Mouse (Mus musculus) liver, adult 2 months (tissue): ENCODE data around the gene Pdzk1ip1. TPM values are rescaled to one million over a fixed set of nuclear protein-coding genes. Genes with fewer than 3 reads are reported as not detected.

Experiments
- DNase-seq: peaks from one replicate; pipeline ENCODE4 v3.0.0-alpha.2; 2011; ENCODE audit warnings: low read depth, low spot score; ENCODE audit errors: extremely low read depth
- H3K27ac ChIP-seq: fragments of 200-500 bp; replicated peaks from 2 replicates; pipeline ENCODE4 v1.5.1; 2012; ENCODE audit warnings: low read depth, mild to moderate bottlenecking, control low read depth, inconsistent platforms, low read length; ENCODE audit not compliant: insufficient read depth
- H3K27me3 ChIP-seq: fragments of 200-500 bp; 2 replicates; pipeline ENCODE4 v1.6.1; 2012; ENCODE audit warnings: mild to moderate bottlenecking, moderate library complexity, low read length, inconsistent platforms; ENCODE audit not compliant: control insufficient read depth, insufficient read depth
- H3K36me3 ChIP-seq: fragments of 200-500 bp; 2 replicates; pipeline ENCODE4 v1.6.1; 2012; ENCODE audit warnings: low read length, inconsistent platforms; ENCODE audit not compliant: control insufficient read depth, insufficient read depth
- H3K4me1 ChIP-seq: fragments of 200-500 bp; 2 replicates; pipeline ENCODE4 v1.6.1; 2011; ENCODE audit warnings: low read length; ENCODE audit not compliant: control insufficient read depth, insufficient read depth
- H3K4me3 ChIP-seq: fragments of 200-500 bp; 2 replicates; pipeline ENCODE4 v1.5.1; 2011; ENCODE audit warnings: low read depth, mild to moderate bottlenecking, control low read depth, low read length, moderate library complexity; ENCODE audit not compliant: insufficient read depth
- H3K79me2 ChIP-seq: fragments of 200-500 bp; 2 replicates; pipeline ENCODE4 v1.6.1; 2012; ENCODE audit warnings: inconsistent platforms, mild to moderate bottlenecking, low read length, moderate library complexity; ENCODE audit not compliant: control insufficient read depth, insufficient read depth
- H3K9ac ChIP-seq: fragments of 200-500 bp; 2 replicates; pipeline ENCODE4 v1.6.1; 2012; ENCODE audit warnings: low read depth, mild to moderate bottlenecking, control low read depth, inconsistent platforms, low read length
- CTCF ChIP-seq: fragments of 200-500 bp; IDR thresholded peaks from 2 replicates; pipeline ENCODE4 v1.5.1; 2011; ENCODE audit warnings: low read depth, low read length, control low read depth
- POLR2A ChIP-seq: fragments of 200-500 bp; IDR thresholded peaks from 2 replicates; pipeline ENCODE4 v1.6.1; 2011; ENCODE audit warnings: low read length, control low read depth; ENCODE audit not compliant: insufficient read depth; ENCODE audit errors: extremely low read depth
- WGBS: fragments of 180-500 bp; shearing (Covaris S2); methylation state at CpG from one replicate; pipeline ENCODE4 v1.1.7; 2018; 5-methylcytosine and 5-hydroxymethylcytosine counted together
- polyA plus RNA-seq: library from polyadenylated mRNA; depleted of rRNA; stranded (reverse); fragments of >200 nt; gene quantifications from 2 replicates; pipeline ENCODE4 v1.2.3, GENCODE M21; 2012
- total RNA-seq: library from RNA; depleted of rRNA; stranded (reverse); fragments of >200 nt; gene quantifications from 2 replicates; pipeline ENCODE4 v1.2.3, GENCODE M21; 2014

The Pdzk1ip1 gene
- total and polyA plus RNA-seq, 2 experiments, result 7.7 to 14.4 TPM

- 78% methylated on average over 2 of the region's 2 CpGs for WGBS
- Histone ChIP-seq H3K27me3 (no peaks in the 10 kb centered on the region), H3K27ac (no peak overlapping the region), H3K4me3 (no peak overlapping the region), H3K4me1 (peaks cover 9% of the 10 kb centered on the region), H3K9ac (no peak overlapping the region), H3K36me3 (no peaks in the 10 kb centered on the region), H3K79me2 (no peaks in the 10 kb centered on the region)
- DNase-seq, result no peak
- TF ChIP-seq CTCF (no peak), POLR2A (no peak)
These were observed 32.7 kb downstream of the Pdzk1ip1 start for GRCm38 (mm10) chr4:115121162-115121561.

GRCm38 (mm10) chr4:115121608-115122007, 33.1 kb downstream of the Pdzk1ip1 start:
- peak; percentile 93 for DNase-seq
- H3K4me3 ChIP-seq, result no peak overlapping the region
- 17% methylated on average over 5 of the region's 5 CpGs for WGBS
- no peaks in the 10 kb centered on the region for H3K79me2 ChIP-seq
- no peak overlapping the region for H3K27ac ChIP-seq
- H3K36me3 ChIP-seq, result no peaks in the 10 kb centered on the region
- H3K9ac ChIP-seq, result no peak overlapping the region
- no peaks in the 10 kb centered on the region for H3K27me3 ChIP-seq
- TF ChIP-seq CTCF (no peak), POLR2A (no peak)
- peaks cover 9% of the 10 kb centered on the region for H3K4me1 ChIP-seq

- Histone ChIP-seq H3K27ac (no peak overlapping the region), H3K4me3 (no peak overlapping the region), H3K9ac (no peak overlapping the region), H3K36me3 (no peaks in the 10 kb centered on the region), H3K4me1 (peaks cover 10% of the 10 kb centered on the region), H3K27me3 (no peaks in the 10 kb centered on the region), H3K79me2 (no peaks in the 10 kb centered on the region)
- TF ChIP-seq CTCF, result no peak
- TF ChIP-seq POLR2A, result no peak
- DNase-seq, result no peak
- WGBS, result 64% methylated on average over 2 of the region's 2 CpGs
These were observed 35.0 kb downstream of the Pdzk1ip1 start for GRCm38 (mm10) chr4:115123507-115123906.

- H3K9ac ChIP-seq, result no peak overlapping the region
- no peaks in the 10 kb centered on the region for H3K79me2 ChIP-seq
- H3K36me3 ChIP-seq, result no peaks in the 10 kb centered on the region
- DNase-seq, result peak; percentile 20
- peaks cover 11% of the 10 kb centered on the region for H3K4me1 ChIP-seq
- TF ChIP-seq CTCF, result peak; percentile 53
- TF ChIP-seq POLR2A, result no peak
- no peak overlapping the region for H3K4me3 ChIP-seq
- H3K27me3 ChIP-seq, result no peaks in the 10 kb centered on the region
- H3K27ac ChIP-seq, result no peak overlapping the region
These were observed 36.2 kb downstream of the Pdzk1ip1 start for GRCm38 (mm10) chr4:115124713-115125112.

GRCm38 (mm10) chr4:115133085-115133484, 44.6 kb downstream of the Pdzk1ip1 start:
- no peak for TF ChIP-seq CTCF
- TF ChIP-seq POLR2A, result no peak
- H3K36me3 ChIP-seq, result no peaks in the 10 kb centered on the region

GRCm38 (mm10) chr4:115133621-115134295, 45.2 kb downstream of the Pdzk1ip1 start, which contains the start of gene Cyp4x1:
Gene Cyp4x1 (minus strand): TSS chr4:115134281.
- Histone ChIP-seq H3K27ac (no peak within 1 kb of the TSS), H3K4me1 (no peaks in the 10 kb centered on the region), H3K36me3 (no peaks in the 10 kb centered on the region), H3K27me3 (no peaks in the 10 kb centered on the region), H3K79me2 (no peaks in the 10 kb centered on the region), H3K9ac (no peak within 1 kb of the TSS), H3K4me3 (no peak within 1 kb of the TSS)
- TF ChIP-seq POLR2A (no peak), CTCF (no peak)
- WGBS, result 6% methylated on average over 29 of the region's 29 CpGs
- no peak for DNase-seq

More at GRCm38 (mm10) chr4:115133085-115133484, 44.6 kb downstream of the Pdzk1ip1 start:
- H3K27me3 ChIP-seq, result no peaks in the 10 kb centered on the region
- H3K4me3 ChIP-seq, result no peak overlapping the region
- 11% methylated on average over 5 of the region's 5 CpGs for WGBS
- no peaks in the 10 kb centered on the region for H3K79me2 ChIP-seq
- H3K27ac ChIP-seq, result no peak overlapping the region
- peaks cover 2% of the 10 kb centered on the region; the same call in 1 of the 2 replicates for H3K4me1 ChIP-seq
- H3K9ac ChIP-seq, result no peak overlapping the region
- DNase-seq, result no peak
